Mouse (Mus musculus): ENCODE measurements around the gene Spn. TPM values are rescaled to one million over a fixed set of nuclear protein-coding genes. Genes with fewer than 3 reads are reported as not detected.
"Not testable (repeated sequence)": the region's sequence is repeated elsewhere in the genome, so short reads cannot be mapped to it uniquely, and the experiment has no call there.

Spn gene
- total RNA-seq, 2 experiments from 2014 or later = 0.12 to 0.25 TPM

DNA sequence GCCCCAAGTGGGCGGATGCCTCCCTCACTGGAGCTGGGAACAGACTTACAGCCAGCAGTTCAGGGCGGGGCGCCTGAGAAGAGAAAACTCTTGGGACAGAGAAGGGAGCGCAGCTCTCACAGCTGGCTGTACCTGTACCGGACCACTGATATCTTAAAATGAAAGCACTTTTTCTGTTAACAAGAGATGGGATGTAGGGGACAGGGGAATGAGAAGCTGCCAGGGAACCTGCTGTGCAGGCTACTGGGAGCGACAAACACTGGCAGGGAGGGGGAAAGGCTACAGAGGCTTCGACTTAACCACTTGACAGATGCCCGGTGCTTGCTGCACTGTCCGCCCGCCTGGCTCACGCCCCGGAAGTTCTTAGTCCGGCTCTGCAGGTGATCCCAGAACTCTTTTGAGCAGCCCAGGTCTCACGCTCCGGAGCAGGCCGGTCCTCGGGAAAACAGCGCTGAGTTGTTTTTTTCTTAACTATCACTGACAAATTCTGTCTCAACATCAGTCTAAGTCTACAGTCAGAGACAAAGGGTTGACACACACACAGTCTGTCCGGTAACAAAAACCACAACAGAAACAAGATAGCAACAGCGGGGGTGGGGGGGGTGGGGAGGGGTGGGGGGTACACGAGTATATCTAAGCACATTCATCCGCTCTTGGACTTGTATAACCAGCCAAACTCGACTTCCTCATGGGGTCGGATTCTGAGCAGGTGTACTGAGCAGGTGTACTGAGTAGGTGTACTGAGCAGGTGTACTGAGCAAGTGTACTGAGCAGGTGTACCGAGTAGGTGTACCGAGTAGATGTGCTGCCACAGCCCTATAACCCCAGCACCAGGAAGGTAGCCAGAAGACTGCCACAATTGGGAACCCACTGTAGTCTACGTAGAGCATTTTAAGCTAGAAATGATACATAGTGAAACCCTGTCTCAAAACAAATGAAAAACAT, 48.5 kb downstream of the Spn start:
- no peak for DNase-seq (ENCODE audit: low spot score in 2 of 2)
- intact Hi-C loops (cut with DNase I) = no loop called here

DNA sequence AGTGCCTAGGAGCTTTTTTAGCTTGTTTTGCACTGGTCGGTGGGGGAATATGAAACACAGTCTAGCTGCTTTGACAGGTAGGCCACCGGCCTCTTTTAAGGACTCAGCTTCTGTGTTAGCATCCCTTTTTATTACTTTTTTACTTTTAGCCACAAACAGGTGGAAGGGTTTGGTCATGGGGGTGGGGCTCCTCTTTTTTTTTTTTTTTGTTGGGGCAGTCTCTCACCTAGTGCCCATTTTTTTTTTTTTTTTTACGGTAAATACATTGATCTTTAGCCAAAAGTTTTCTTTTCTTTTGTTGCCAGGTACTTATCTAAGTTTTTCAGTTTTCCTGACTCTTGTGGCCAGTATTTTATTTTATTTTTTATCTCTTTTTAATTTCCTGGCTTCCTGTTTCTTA, 49.5 kb downstream of the Spn start:
- DNase-seq (ENCODE audit: low spot score in 2 of 2) = no peak
- intact Hi-C loops (cut with DNase I) = no loop called here

DNA sequence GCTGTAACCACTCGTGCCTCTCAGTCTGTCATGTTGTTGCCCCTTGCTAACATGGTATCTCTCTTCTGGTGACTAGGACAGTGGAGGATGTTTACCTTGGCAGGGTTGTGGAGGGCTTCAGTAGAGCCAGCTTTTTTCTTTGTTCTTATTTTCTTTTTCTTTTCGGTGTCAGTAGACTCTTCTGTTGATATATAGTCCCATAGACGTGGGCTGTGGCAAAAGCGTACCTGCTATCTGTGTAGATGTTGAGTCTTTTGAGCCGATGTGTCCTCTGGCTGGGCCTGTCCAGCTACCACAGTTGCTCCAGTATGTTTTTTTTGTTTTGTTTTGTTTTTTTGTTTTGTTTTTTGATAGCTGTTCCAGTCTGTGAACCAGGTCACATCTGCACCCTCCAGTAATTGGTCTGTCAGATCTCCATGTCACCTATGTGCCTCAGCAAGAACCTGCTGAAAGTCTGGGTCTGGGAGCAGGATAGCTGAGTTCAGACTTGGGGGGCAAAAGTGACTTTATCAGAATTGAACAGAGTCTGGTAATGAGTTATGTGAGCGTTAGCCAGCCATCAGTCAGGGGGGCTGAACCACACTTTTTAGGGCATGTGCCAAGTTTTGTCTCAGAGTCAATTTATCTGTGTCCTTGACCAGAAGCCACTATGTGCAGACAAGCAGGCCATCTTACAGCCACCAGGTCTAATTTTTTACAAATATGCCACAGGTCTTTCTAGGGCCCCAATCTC, 50.2 kb downstream of the Spn start, which contains the start of gene Zg16:
Gene Zg16, minus strand, starts transcription at position 51 of the 733 bp plus-strand sequence.
- DNase-seq (ENCODE audit: low spot score in 2 of 2); intact Hi-C loops (cut with DNase I): not testable (repeated sequence)

DNA sequence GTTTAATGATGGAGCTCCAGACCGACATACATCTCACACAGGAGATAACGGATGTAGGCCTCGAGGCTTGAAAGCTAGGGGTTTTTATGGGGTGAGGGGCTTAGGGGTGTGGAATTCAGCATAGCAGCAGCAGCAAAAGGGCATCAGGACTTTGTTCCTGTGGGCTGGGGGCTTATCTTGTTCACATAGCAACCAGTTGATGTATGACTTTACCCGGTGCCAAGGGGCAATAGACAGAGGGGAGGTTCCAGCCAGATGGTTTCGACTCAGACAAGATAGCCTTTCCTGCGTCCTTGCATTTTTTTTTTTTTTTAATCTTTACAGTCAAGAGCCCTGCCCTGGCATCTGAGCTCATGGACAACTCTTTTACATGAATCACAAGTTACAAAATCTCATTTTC, 51.9 kb downstream of the Spn start:
- DNase-seq (ENCODE audit: low spot score in 2 of 2); intact Hi-C loops (cut with DNase I): not testable (repeated sequence)

DNA sequence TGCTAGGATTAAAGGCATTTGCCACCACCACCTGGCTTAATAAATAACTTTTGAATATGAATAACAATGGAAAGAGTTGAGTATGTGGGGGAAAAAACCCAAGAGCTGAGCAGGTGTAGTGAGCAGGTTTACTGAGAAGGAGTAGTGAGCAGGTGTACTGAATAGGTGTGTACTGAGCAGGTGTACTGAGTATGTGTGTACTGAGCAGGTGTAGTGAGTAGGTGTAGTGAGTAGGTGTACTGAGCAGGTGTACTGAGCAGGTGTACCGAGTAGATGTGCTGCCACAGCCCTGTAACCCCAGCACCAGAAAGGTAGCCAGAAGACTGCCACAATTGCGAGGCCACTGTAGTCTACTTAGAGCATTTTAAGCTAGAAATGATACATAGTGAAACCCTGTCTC, 52.8 kb downstream of the Spn start:
- intact Hi-C loops (cut with DNase I) = no loop called here
- DNase-seq (ENCODE audit: low spot score in 2 of 2) = no peak

DNA sequence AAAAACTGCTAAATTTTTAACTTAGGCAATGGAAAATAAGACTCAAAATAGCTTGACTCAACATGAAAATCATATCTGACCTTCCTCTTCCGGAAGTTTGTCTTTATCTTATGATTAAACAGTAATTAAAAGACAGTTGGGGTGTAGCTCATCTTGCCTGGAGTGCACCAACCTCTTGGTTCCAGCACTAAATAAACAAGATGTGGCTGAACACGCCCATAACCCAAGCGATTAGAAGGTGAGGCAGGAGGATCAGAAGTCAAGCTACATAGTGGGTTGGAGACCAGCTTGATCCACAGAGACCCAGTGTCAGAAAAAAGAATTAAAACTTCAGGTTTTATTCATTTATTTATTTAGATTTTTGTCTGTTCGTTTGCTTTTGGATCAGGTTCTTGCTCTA, 53.9 kb downstream of the Spn start:
- DNase-seq (ENCODE audit: low spot score in 2 of 2) = no peak
- intact Hi-C loops (cut with DNase I) = no loop called here

DNA sequence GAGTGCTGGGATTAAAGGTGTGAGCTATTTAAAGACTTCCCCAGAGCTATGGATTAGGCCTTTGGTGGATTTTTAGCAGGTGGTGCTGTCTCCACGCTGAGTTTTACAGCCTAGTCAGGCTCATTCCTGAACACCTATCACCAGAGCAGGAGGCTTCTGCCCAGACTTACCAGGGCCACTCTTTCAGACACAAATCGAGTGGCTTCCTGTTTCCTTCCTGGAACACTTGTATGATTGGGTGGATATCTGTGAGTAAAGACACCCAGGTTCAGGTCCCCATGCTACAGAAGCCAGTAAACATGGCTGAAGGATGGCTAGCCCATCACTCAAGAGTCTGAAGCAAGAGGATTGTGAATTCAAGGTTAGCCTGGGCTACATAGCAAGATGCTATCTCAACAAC, 54.6 kb downstream of the Spn start:
- DNase-seq (ENCODE audit: low spot score in 2 of 2) = no peak
- intact Hi-C loops (cut with DNase I) = no loop called here

DNA sequence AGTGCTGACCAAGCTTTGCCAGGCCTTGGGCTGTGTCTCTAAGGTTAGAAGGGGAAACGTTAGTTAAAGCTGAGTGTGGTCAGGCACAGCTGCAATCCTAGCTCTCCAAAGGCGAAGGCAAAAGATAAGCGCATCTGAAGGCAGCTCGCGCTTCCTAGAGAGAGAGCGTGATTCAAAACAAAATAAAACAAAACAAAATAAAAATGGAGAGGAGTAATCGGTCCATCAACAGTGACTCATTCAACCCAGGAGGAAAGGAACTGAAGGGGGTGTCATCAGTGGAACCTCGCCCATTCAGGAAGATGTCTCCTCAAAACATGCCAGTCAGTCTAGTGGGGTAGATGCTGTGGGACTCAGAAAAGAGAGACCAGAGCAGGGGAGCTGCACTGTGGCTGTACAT, 55.4 kb downstream of the Spn start:
- intact Hi-C loops (cut with DNase I) = no loop called here
- no peak for DNase-seq (ENCODE audit: low spot score in 2 of 2)

Other genes with a start within 250 kb of the Spn start
- gene Tmem219, start 214.9 kb downstream of the Spn start, total RNA-seq (2021) = 10 to 100 TPM; 22.4 to 25.3 TPM
- 100 to 1,000 TPM; 149 to 167 TPM for gene Kctd13, start 208.9 kb downstream of the Spn start, total RNA-seq (2021)
- 10 to 100 TPM; 47.2 to 53.0 TPM for gene Asphd1, start 188.2 kb downstream of the Spn start, total RNA-seq (2021)
- 100 to 1,000 TPM; 413 to 414 TPM for gene Sez6l2, start 187.3 kb downstream of the Spn start, total RNA-seq (2021)
- gene Cdipt, start 161.9 kb downstream of the Spn start, total RNA-seq (2021) = 100 to 1,000 TPM; 182 to 199 TPM
- not detected for gene Cdiptos, start 161.7 kb downstream of the Spn start, total RNA-seq (2021)
- 1 to 10 TPM; 6.8 to 8.6 TPM for gene Mvp, start 123.2 kb downstream of the Spn start, total RNA-seq (2021)
- under 1 TPM in 1 of 2 experiments, not detected in 1; 0.99 TPM for gene Pagr1b, start 121.3 kb downstream of the Spn start, total RNA-seq (2021)
- 10 to 100 TPM; 25.4 to 28.8 TPM for gene Pagr1a, start 120.5 kb downstream of the Spn start, total RNA-seq (2021)
- gene Gm42742, start 116.7 kb downstream of the Spn start, total RNA-seq (2021) = 10 to 100 TPM; 36.5 to 50.3 TPM
- 100 to 1,000 TPM; 213 to 222 TPM for gene Prrt2, start 116.6 kb downstream of the Spn start, total RNA-seq (2021)
- gene Maz, start 110.8 kb downstream of the Spn start, total RNA-seq (2021) = 100 to 1,000 TPM; 227 to 234 TPM
- gene Kif22, start 95.4 kb downstream of the Spn start, total RNA-seq (2021) = 1 to 10 TPM; 5.3 to 8.2 TPM
- not detected for gene Zg16, start 50.5 kb downstream of the Spn start, total RNA-seq (2021)
- 1 to 10 TPM; 1.1 to 1.3 TPM for gene AI467606, start 46.5 kb downstream of the Spn start, total RNA-seq (2021)
- gene Qprt, start 15.6 kb downstream of the Spn start, total RNA-seq (2021) = under 1 TPM in 1 of 2 experiments, not detected in 1; 0.63 TPM
- gene Cd2bp2, start 58.2 kb upstream of the Spn start, total RNA-seq (2021) = 10 to 100 TPM; 81.4 to 89.5 TPM
- gene Tbc1d10b, start 70.6 kb upstream of the Spn start, total RNA-seq (2021) = 100 to 1,000 TPM in 1 of 2 experiments, 10 to 100 TPM in 1; 90.8 to 101 TPM
- gene Mylpf, start 71.1 kb upstream of the Spn start, total RNA-seq (2021) = 1 to 10 TPM; 1.7 to 3.9 TPM
- 10 to 100 TPM; 18.6 to 19.4 TPM for gene Zfp553, start 95.2 kb upstream of the Spn start, total RNA-seq (2021)
- 1 to 10 TPM; 3.2 to 5.6 TPM for gene Sept1, start 95.3 kb upstream of the Spn start, total RNA-seq (2021)
- gene Zfp771, start 106.5 kb upstream of the Spn start, total RNA-seq (2021) = 10 to 100 TPM; 61.0 to 61.4 TPM
- 10 to 100 TPM; 21.8 to 30.7 TPM for gene Dctpp1, start 122.9 kb upstream of the Spn start, total RNA-seq (2021)
- 10 to 100 TPM; 38.4 to 43.1 TPM for gene Sephs2, start 136.2 kb upstream of the Spn start, total RNA-seq (2021)
- gene Itgal, start 158.4 kb upstream of the Spn start, total RNA-seq (2021) = under 1 TPM; 0.48 to 0.76 TPM
- gene Zfp768, start 207.8 kb upstream of the Spn start, total RNA-seq (2021) = 10 to 100 TPM; 14.4 to 15.0 TPM
- 1 to 10 TPM; 5.7 to 7.2 TPM for gene Zfp747, start 238.2 kb upstream of the Spn start, total RNA-seq (2021)
- 1 to 10 TPM; 3.3 to 3.9 TPM for gene 9130019O22Rik, start 249.3 kb upstream of the Spn start, total RNA-seq (2021)